Mouse (Mus musculus) brain, embryonic 18.5 days (tissue): ENCODE data around the gene Sult1e1.

Source experiments
- DNase-seq: peaks from one replicate; pipeline ENCODE4 v3.0.0-alpha.2; 2012; ENCODE audit warnings: low read depth, low spot score

Sult1e1 gene

DNA sequence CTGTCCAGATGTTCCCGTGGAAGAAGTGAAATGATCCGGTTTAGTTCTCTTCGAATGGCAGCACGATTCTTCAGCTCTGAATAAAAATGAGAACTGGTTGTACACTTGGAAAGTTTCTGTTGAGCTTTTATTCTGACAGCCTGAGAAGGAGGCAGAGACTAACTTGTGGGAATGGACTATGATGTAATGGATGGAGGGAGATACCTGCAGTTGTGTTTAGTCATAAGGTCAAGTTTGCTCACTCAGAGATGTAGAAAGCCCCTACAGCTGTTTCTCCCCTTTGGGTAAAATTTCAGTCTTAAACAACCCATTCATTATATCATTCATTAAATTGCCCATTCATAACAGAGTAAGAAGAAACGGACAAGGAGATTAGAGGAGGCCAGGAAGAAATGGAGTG, at the start of gene Sult1e1:
Gene Sult1e1 (minus strand): TSS at position 101 of the 400 bp plus-strand sequence.
- DNase-seq: no peak

- DNase-seq: no peak
Measured at GRCm38 (mm10) chr5:87622681-87623080, 31.3 kb upstream of the Sult1e1 start.

GRCm38 (mm10) chr5:87615128-87615390, 23.7 kb upstream of the Sult1e1 start:
- DNase-seq: no peak

DNA sequence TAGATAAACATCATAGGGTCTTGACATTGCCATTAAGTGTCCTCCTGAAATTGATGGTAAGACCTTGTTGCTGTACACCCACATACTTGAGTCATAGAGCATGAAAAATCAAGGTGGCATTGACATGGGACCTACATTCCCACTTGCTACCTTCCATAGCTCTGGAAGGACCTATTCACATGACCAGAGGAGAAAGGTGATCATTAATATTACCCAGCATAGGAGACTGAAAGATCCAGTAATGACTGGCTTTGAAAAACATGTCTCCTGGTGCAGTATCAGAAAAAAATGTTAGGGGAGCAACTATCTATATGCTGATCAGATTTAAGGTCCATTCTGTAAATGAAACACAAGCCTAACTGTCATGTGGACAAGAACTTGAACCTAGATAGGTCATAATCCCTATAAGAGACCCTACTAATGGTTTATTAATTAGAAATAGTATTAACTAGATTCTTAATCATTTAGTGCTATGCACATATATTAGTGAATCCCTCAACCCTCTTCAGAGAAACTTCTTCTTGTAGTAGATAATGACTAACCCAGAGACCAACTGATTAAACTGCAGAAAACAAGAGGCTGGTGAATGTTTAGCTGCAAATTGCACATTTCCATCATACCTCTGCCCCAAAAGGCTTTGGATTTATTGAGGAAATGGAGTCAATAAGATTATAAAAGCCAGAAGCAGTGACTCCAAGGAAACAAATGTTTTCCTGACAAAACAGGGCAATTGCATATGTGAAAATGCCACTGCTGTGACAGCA, 23.2 kb upstream of the Sult1e1 start:
- no peak for DNase-seq

- DNase-seq: no peak
Measured at GRCm38 (mm10) chr5:87601018-87601417, 9.6 kb upstream of the Sult1e1 start.

DNA sequence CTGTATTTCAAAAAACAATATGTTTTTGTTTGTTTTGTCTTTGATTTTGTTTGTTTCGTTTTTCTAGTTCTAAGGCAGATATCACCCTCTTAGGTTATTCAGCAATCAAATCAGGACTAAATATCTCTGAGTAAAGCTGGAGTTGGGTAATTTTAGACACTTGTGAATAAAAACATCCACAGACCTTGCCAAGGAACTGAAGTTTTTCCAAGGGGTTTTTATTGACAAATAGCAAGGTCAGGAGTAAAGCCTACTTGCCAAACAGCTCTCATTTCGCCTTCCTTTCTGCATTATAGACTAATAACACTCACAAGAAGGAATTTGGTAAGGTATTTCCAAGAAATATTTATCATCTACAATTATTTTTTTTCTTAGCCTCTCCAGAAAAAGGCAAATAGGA, 6.5 kb upstream of the Sult1e1 start:
- DNase-seq: no peak

DNA sequence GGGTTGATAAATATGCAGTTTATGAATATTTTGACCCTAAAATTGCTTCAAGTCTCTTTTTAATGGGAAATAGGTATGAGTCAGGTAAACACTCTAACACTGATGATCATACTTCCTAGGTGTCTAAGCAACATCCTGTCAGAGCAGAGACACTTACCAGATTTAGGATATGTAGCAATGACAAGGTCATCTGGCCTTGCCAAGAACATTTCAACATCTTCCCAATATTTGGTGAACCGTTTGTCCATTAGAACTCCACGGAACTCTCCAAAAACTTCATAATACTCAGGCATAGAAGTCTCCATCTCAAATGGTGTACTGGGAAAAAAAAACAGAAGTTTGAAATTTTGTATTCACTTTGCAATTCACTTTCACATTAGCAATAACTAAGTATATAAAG, 1.5 kb downstream of the Sult1e1 start:
- DNase-seq: no peak

GRCm38 (mm10) chr5:87580389-87580788, 11.0 kb downstream of the Sult1e1 start:
- DNase-seq: no peak

GRCm38 (mm10) chr5:87574174-87574573, 17.2 kb downstream of the Sult1e1 start:
- no peak for DNase-seq

- no peak for DNase-seq
Measured at GRCm38 (mm10) chr5:87573490-87573889, 17.9 kb downstream of the Sult1e1 start.

DNA sequence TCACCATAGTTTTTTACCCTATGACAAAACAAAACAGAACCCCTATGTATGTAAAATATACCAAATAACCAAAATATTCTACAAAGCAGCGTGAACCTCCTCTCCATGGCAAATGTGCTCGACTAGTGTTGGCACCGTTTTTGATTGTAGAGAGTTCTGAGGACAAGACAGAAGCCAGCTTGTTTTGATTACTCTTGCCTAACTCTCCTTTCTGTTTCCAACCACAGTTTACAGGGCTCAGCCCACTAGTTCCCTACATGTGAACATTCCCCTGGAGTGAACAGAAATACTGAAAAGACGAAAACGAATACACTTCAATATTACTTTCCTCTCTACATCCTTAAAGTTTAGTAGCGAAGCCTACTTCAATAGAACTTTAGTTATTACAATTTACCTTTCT, 18.6 kb downstream of the Sult1e1 start:
- no peak for DNase-seq

DNA sequence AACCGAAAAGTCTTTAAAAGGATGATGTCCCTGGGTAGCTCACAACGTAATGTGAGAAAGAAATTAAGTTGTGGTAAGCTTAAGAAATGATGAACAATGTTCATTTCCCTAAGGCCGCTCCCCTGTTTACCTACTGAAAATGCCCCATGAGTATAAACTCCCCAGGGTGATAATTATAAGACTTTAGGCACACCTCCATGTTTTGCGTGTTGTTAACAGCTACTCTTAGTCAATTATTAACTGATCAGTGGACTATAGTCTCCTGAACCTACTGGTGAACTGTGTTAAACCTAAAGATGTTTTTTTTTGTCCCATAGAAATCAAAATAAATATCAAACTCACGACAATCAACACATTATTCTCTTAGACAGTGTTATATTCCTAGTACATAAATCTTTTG, 22.5 kb downstream of the Sult1e1 start, which contains the start of gene Sult1d1:
Gene Sult1d1 (minus strand): TSS at position 183 of the 400 bp plus-strand sequence.
- DNase-seq: no peak

DNA sequence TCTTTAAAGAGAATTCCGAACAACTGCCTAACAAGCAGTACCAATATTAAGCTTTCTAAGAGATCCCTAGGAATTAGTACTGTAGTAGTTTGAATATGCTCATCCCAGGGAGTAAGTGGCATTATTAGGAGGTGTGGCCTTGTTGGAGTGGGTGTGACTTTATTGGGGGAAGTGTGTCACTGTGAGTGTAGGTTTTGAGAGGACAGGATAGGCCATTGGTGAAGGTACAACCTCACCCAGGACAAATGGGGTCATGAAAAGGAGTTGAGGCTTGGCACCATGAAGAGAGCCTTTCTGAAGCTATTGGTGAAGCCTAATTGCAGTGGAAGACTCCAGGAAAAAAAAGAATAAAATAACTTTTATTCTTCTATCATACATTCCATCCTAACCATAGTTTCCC, 24.1 kb downstream of the Sult1e1 start:
- DNase-seq: no peak

DNA sequence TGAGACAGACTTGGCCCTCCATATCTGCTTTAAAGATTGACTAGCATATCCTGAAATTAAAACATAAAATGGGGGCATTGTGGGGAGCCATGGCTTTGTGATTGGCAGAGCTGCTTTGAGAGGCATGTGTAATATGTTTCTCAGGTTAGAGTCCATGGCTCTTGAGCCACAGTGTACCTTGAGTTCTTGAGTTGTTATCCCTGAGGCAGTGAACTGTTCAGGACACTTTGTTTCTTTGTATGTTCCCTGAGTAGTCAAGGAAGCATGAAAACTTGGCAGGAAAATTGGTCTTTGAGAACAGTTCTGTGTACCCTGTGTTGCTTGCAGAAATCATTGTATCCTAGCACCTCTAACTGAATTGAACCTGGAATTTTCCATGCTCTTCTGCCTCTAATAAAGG, 28.4 kb downstream of the Sult1e1 start:
- DNase-seq: no peak

- no peak for DNase-seq
Measured at GRCm38 (mm10) chr5:87562526-87562925, 28.9 kb downstream of the Sult1e1 start.

- no peak for DNase-seq
Measured at GRCm38 (mm10) chr5:87560145-87560544, 31.2 kb downstream of the Sult1e1 start.

DNA sequence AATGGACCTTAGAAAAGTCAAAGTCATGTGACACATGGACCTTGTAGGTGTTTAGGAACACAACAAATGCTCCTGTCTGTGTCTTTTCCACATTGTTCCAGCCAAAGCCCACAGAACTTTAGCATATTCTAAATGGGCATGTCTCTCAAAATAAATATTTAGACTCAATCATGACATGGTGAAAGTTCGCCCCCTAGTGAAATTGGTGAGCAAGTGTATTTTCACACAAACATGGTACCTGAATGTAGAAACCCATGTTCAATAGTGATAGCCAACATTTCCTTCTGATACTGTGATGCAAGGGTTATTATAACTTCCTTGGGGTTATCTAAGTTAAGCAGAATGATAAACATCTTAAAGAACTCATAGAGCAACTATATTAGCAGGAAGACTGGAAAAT, 40.5 kb downstream of the Sult1e1 start:
- no peak for DNase-seq

GRCm38 (mm10) chr5:87538111-87538510, 53.3 kb downstream of the Sult1e1 start, which contains the start of gene Sult1b1:
TSS of gene Sult1b1 (minus strand) at chr5:87538195.
- DNase-seq: no peak

DNA sequence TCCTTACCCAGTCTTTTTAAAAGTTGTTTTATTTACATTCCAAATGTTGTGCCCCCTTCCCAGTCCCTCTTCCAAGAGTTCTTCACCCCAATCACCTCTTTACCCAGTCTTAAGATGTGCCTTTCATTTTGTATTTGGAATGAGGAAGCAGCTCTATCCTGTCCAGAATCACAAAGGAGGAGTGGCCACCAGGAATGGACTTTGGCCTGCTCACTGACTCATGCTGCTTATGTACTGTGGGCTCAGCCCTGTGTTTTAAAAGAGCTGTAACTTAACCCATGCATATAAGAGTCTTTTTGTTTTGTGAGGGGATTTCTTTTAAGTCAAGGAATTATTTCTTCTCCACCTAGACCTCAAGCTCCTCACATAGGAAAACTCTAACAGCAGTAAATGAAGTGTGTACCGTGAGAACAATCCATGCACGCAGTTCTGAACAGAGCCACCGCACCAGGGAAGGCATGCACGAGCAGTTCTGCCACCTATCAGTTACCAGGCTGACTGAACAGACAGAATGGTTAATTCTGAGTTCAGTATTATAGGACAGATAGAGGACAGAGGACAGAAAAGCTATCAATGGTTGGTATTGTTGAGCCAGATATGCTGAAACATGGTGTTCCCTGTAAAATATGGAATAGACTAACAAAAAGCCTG, 55.3 kb downstream of the Sult1e1 start:
- DNase-seq: no peak

- no peak for DNase-seq
Measured at GRCm38 (mm10) chr5:87532288-87532687, 59.1 kb downstream of the Sult1e1 start.
